In genomic region chr2:12001938-12002899, GRCm38 (mm10) we compare ENCODE assay signal across 9 mouse cellular contexts.
DNase-seq lines count a peak whose midpoint lies in the region; ATAC-seq and TF ChIP-seq lines count a peak whose summit lies in the region.
"Had no signal": no experiment of that assay in that cellular context is flagged by ENCODE, and none has a peak within 500 bp of the region (broad histone marks: within the 10 kb centered on the region; RNA-seq: fewer than 3 reads in every experiment).

No protein-coding gene starts in this region.

- no peaks in the 10 kb centered on the region for H3K4me1 ChIP-seq in ES-E14 (ENCODE audit: control insufficient read depth in 2 of 2, insufficient read depth in 2 of 2, low read length in 2 of 2, poor library complexity in 1 of 2)
- H3K4me1 ChIP-seq in intestine, embryonic 16.5 days (ENCODE audit: control insufficient read depth, insufficient read depth, low read length) = no peaks in the 10 kb centered on the region
- H3K4me1 ChIP-seq: embryonic facial prominence, embryonic 15.5 days had no signal

- H3K4me2 ChIP-seq in intestine, embryonic 16.5 days (ENCODE audit: low read depth, low read length) = no peak overlapping the region
- H3K4me2 ChIP-seq: embryonic facial prominence, embryonic 15.5 days had no signal

- WGBS in intestine, embryonic 16.5 days = 32% methylated on average over 24 of the region's 24 CpGs

- 0 out of 2 replicates have a peak, but pooled peaks have one; percentile 48 for ATAC-seq in intestine, embryonic 16.5 days

- no peaks in the 10 kb centered on the region for H3K36me3 ChIP-seq in ES-E14 (ENCODE audit: control insufficient read depth, insufficient read depth, low read length, poor library complexity, severe bottlenecking)
- H3K36me3 ChIP-seq in intestine, embryonic 16.5 days (ENCODE audit: control insufficient read depth, insufficient read depth, low read length) = no peaks in the 10 kb centered on the region
- no peaks in the 10 kb centered on the region for H3K36me3 ChIP-seq in splenic B cell, adult 2 months (ENCODE audit: control insufficient read depth, insufficient read depth, low read length, poor library complexity, severe bottlenecking)
- H3K36me3 ChIP-seq: embryonic facial prominence, embryonic 15.5 days had no signal

- no peak overlapping the region for H3K27ac ChIP-seq in ES-E14 (ENCODE audit: insufficient read depth, low read depth, low read length, poor library complexity, severe bottlenecking)
- H3K27ac ChIP-seq in intestine, embryonic 16.5 days (ENCODE audit: low read length) = no peak overlapping the region
- H3K27ac ChIP-seq: embryonic facial prominence, embryonic 15.5 days had no signal

- H3K9ac ChIP-seq in ES-E14 (ENCODE audit: insufficient read depth, low read depth, low read length, poor library complexity, severe bottlenecking) = no peak overlapping the region
- no peak overlapping the region for H3K9ac ChIP-seq in intestine, embryonic 16.5 days (ENCODE audit: low read depth, low read length)
- H3K9ac ChIP-seq: embryonic facial prominence, embryonic 15.5 days had no signal

- DNase-seq in kidney, adult 9 months = peak; percentile 59
- no peak for DNase-seq in kidney, adult 18-20 months
- DNase-seq in ES-E14 (ENCODE audit: low read depth, low spot score) = peak; percentile 38
- peak; percentile 77 for DNase-seq in embryo, embryonic 10.5 days (ENCODE audit: low spot score)
- peak; percentile 64 for DNase-seq in splenic B cell, adult 2 months (ENCODE audit: low read depth, low spot score)
- no peak for DNase-seq in cerebellum, adult 8-10 months
- no peak for DNase-seq in adrenal gland, adult 8-10 months

- in situ Hi-C loops in ES-E14 (cut with MboI; ENCODE audit: low sequenced_read_pairs in 2 of 2, unreplicated experiment in 2 of 2) = loop anchor here (25.0 kb wide), 1 partner anchor 310 kb away; the partner anchor contains the start of gene Itga8 (in 2 of the 2)

- H3K27me3 ChIP-seq in intestine, embryonic 16.5 days (replicated peaks; ENCODE audit: control insufficient read depth, insufficient read depth, low read length) = no peaks in the 10 kb centered on the region
- no peaks in the 10 kb centered on the region for H3K27me3 ChIP-seq in splenic B cell, adult 2 months (ENCODE audit: control insufficient read depth, insufficient read depth, low read length, poor library complexity, severe bottlenecking)
- H3K27me3 ChIP-seq: embryonic facial prominence, embryonic 15.5 days had no signal

- H3K4me3 ChIP-seq in ES-E14 (ENCODE audit: insufficient read depth in 1 of 2, low read depth in 1 of 2, low read length in 2 of 2, poor library complexity in 1 of 2, severe bottlenecking in 1 of 2) = no peak overlapping the region
- H3K4me3 ChIP-seq in intestine, embryonic 16.5 days (ENCODE audit: low read length) = no peak overlapping the region
- H3K4me3 ChIP-seq: embryonic facial prominence, embryonic 15.5 days had no signal

- H3K9me3 ChIP-seq in ES-E14 (ENCODE audit: control insufficient read depth, insufficient read depth, low read depth, low read length) = no peaks in the 10 kb centered on the region
- H3K9me3 ChIP-seq in intestine, embryonic 16.5 days (ENCODE audit: control insufficient read depth, low read length) = no peaks in the 10 kb centered on the region
- H3K9me3 ChIP-seq: embryonic facial prominence, embryonic 15.5 days had no signal

TF ChIP-seq in ES-E14, 5 proteins besides CTCF, POLR2A, EP300 and RAD21:
- no peak for TF ChIP-seq HCFC1 (IDR thresholded peaks at IDR 0.05; ENCODE audit: borderline replicate concordance, insufficient read depth, low read length)
- no peak for TF ChIP-seq CHD2 (IDR thresholded peaks at IDR 0.05; ENCODE audit: low read depth, low read length)
- peak; percentile 66 for TF ChIP-seq ZC3H11A (IDR thresholded peaks at IDR 0.05; ENCODE audit: borderline replicate concordance, low read depth, low read length)

Comparison
In these comparisons a context has a peak if more than half of its experiments do, and no peak if none do; other contexts are left out.
1. DNase-seq: peak in kidney, adult 9 months (single experiment), ES-E14 (single experiment), embryo, embryonic 10.5 days (single experiment) and splenic B cell, adult 2 months (single experiment); none in kidney, adult 18-20 months (single experiment), cerebellum, adult 8-10 months (single experiment) and adrenal gland, adult 8-10 months (single experiment).